Mouse (Mus musculus): ENCODE data around the gene Ebf1. TPM values are rescaled to one million over a fixed set of nuclear protein-coding genes. Genes with fewer than 3 reads are reported as not detected.

The Ebf1 gene
- polyA plus RNA-seq, 1 experiment from 2014 or later = 61.7 TPM

DNA sequence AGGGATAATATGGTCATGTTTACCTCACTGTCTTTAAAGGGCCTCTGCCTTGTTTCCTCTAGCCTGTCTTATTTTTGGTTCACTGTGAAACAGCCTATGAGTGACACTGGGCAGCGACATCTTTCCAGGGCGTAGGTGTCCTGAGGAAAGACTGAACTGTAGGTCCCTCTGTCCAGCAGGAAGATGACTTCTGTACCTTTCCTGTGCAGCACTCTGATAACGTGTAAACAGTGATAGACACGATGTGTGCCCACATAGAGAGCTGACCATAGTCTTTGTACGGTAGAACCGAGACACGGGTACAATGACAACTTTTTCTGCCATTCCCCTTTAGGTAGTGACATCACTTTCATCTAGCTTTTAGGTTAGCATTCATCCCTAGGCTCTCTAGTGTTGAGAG, 357.2 kb downstream of the Ebf1 start:
- Histone ChIP-seq H3K4me1 (ENCODE audit: control insufficient read depth, insufficient read depth, low read length) (peaks cover 5% of the 10 kb centered on the region; the same call in 1 of the 2 replicates), H3K27ac (replicated peaks; ENCODE audit: low read depth, low read length) (no peak overlapping the region), H3K9me3 (ENCODE audit: control insufficient read depth, low read length) (no peaks in the 10 kb centered on the region), H3K4me2 (ENCODE audit: low read depth, severe bottlenecking) (no peak overlapping the region), H3K9ac (ENCODE audit: low read length) (no peak overlapping the region), H3K27me3 (ENCODE audit: control insufficient read depth, insufficient read depth, low read length) (no peaks in the 10 kb centered on the region), H3K4me3 (ENCODE audit: low read depth, low read length) (no peak overlapping the region), H3K36me3 (ENCODE audit: control insufficient read depth, insufficient read depth, low read length) (no peaks in the 10 kb centered on the region)
- DNase-seq (ENCODE audit: low spot score) (no peak), ATAC-seq (ENCODE audit: insufficient number of reproducible peaks, low FRiP score, low TSS enrichment, low read depth) (no peak)
- 92% methylated on average over 7 of the region's 7 CpGs for WGBS

DNA sequence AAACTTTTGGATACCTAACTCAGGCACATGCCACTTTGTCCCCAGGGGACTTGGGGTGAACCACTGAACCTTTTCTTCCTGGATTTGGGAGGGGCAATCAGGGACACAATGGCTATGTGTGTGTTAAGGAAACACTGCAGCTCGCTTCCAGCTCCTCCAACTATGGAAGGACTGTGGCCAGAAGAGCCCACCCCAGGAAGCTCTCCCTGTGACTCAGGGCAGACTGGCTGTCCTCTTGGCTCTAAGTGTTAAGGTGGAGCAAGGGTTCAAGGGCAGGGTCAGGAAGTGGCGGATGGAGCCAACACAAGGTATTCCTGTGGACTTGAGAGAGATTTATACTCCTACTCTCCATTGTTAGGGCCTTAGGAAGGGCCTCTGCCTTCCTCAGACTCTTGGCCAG, 358.0 kb downstream of the Ebf1 start:
- Histone ChIP-seq H3K27ac (replicated peaks; ENCODE audit: low read depth, low read length) (0 out of 2 replicates have a peak overlapping the region, but pooled peaks have one; percentile 18), H3K9me3 (ENCODE audit: control insufficient read depth, low read length) (no peaks in the 10 kb centered on the region), H3K4me3 (ENCODE audit: low read depth, low read length) (no peak overlapping the region), H3K27me3 (ENCODE audit: control insufficient read depth, insufficient read depth, low read length) (no peaks in the 10 kb centered on the region), H3K9ac (ENCODE audit: low read length) (no peak overlapping the region), H3K4me1 (ENCODE audit: control insufficient read depth, insufficient read depth, low read length) (peaks cover 5% of the 10 kb centered on the region; the same call in 1 of the 2 replicates), H3K36me3 (ENCODE audit: control insufficient read depth, insufficient read depth, low read length) (no peaks in the 10 kb centered on the region), H3K4me2 (ENCODE audit: low read depth, severe bottlenecking) (no peak overlapping the region)
- DNase-seq (ENCODE audit: low spot score) (no peak), ATAC-seq (ENCODE audit: insufficient number of reproducible peaks, low FRiP score, low TSS enrichment, low read depth) (no peak)
- WGBS = 54% methylated on average over 2 of the region's 2 CpGs

DNA sequence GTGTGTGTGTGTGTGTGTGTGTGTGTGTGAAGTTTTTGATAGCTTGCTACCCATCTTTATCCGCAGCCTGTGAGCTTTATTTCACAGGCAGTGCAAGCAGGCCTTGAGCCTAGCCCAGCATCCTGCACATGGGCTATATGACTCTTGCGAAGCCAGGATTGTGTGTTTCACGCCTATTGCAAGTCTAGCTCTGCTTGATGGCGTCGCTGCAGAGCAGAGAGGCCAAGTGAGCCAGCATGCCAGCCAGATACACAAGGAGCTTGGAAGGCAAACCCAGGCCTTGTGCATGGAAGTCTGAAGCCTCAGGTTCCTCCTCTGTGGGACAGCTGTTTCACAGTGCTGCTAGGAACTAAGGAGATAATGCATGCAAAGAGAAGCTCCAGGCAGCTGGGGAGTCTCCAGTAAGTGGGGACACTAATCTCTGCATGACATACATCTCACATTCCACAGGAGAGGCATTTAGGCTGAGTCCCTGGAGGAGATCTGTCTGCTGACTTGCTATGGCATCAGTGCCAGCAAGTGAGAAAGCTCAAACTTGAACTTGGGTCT, 359.2 kb downstream of the Ebf1 start:
- DNase-seq (ENCODE audit: low spot score) (no peak), ATAC-seq (ENCODE audit: insufficient number of reproducible peaks, low FRiP score, low TSS enrichment, low read depth) (no peak)
- H3K27me3 ChIP-seq (ENCODE audit: control insufficient read depth, insufficient read depth, low read length) = no peaks in the 10 kb centered on the region
- no peak overlapping the region for H3K27ac ChIP-seq (replicated peaks; ENCODE audit: low read depth, low read length)
- H3K4me3 ChIP-seq (ENCODE audit: low read depth, low read length) = no peak overlapping the region
- WGBS = 76% methylated on average over 5 of the region's 5 CpGs
- no peaks in the 10 kb centered on the region for H3K9me3 ChIP-seq (ENCODE audit: control insufficient read depth, low read length)
- H3K4me1 ChIP-seq (ENCODE audit: control insufficient read depth, insufficient read depth, low read length) = peaks cover 5% of the 10 kb centered on the region; the same call in 1 of the 2 replicates
- no peaks in the 10 kb centered on the region for H3K36me3 ChIP-seq (ENCODE audit: control insufficient read depth, insufficient read depth, low read length)
- no peak overlapping the region for H3K4me2 ChIP-seq (ENCODE audit: low read depth, severe bottlenecking)
- H3K9ac ChIP-seq (ENCODE audit: low read length) = no peak overlapping the region

DNA sequence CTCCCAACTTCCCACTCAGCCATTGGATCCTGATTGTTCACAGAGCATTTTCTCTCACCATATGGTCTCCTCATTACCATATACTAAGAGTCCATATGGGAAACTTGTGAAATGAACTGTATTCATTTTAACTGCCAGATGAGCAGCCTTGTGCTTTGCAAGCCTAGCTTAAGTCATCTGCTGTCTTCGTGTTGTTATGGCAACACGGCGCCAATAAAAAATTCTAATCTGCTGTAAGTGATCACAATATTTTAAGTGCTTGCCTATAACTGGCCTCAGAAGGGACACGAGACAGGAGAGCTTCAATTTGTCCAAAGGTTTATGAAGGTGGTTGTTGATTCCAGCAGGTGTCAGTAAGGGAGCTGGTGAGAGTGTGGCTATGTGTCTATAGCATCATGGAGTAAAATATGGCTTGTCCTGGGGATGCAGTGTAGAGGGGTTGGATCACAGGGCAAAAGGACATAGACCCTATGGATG, 360.8 kb downstream of the Ebf1 start:
- Histone ChIP-seq H3K4me2 (ENCODE audit: low read depth, severe bottlenecking) (no peak overlapping the region), H3K9ac (ENCODE audit: low read length) (no peak overlapping the region), H3K27me3 (ENCODE audit: control insufficient read depth, insufficient read depth, low read length) (no peaks in the 10 kb centered on the region), H3K9me3 (ENCODE audit: control insufficient read depth, low read length) (no peaks in the 10 kb centered on the region), H3K4me3 (ENCODE audit: low read depth, low read length) (no peak overlapping the region), H3K27ac (replicated peaks; ENCODE audit: low read depth, low read length) (no peak overlapping the region), H3K36me3 (ENCODE audit: control insufficient read depth, insufficient read depth, low read length) (no peaks in the 10 kb centered on the region), H3K4me1 (ENCODE audit: control insufficient read depth, insufficient read depth, low read length) (peaks cover 5% of the 10 kb centered on the region; the same call in 1 of the 2 replicates)
- ATAC-seq (ENCODE audit: insufficient number of reproducible peaks, low FRiP score, low TSS enrichment, low read depth) (no peak), DNase-seq (ENCODE audit: low spot score) (no peak)
- 84% methylated on average over 4 of the region's 4 CpGs for WGBS

DNA sequence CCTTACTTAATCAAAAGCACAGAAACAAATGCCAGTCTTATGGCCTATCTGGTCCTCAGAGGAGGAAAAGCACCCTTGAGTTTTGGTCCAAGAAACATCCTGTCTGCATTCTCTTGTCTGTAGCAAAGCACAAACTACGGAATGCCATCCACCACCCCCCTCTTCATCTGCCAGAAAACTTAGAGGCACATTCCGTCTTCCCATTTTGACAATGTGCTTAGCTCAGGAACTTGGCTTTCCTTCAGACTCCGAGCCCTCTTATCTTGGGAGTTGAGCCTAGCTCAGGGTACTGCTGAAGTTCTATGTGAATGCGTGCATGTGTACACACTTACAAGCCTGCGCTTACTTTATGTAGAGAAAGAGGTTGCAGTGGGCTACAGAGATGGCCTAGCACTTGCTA, 362.3 kb downstream of the Ebf1 start:
- DNase-seq (ENCODE audit: low spot score) (no peak), ATAC-seq (ENCODE audit: insufficient number of reproducible peaks, low FRiP score, low TSS enrichment, low read depth) (no peak)
- Histone ChIP-seq H3K27me3 (ENCODE audit: control insufficient read depth, insufficient read depth, low read length) (no peaks in the 10 kb centered on the region), H3K4me1 (ENCODE audit: control insufficient read depth, insufficient read depth, low read length) (peaks cover 5% of the 10 kb centered on the region; the same call in 1 of the 2 replicates), H3K27ac (replicated peaks; ENCODE audit: low read depth, low read length) (no peak overlapping the region), H3K9ac (ENCODE audit: low read length) (no peak overlapping the region), H3K9me3 (ENCODE audit: control insufficient read depth, low read length) (no peaks in the 10 kb centered on the region), H3K4me2 (ENCODE audit: low read depth, severe bottlenecking) (no peak overlapping the region), H3K36me3 (ENCODE audit: control insufficient read depth, insufficient read depth, low read length) (no peaks in the 10 kb centered on the region), H3K4me3 (ENCODE audit: low read depth, low read length) (no peak overlapping the region)
- WGBS = 87% methylated on average over 5 of the region's 5 CpGs

DNA sequence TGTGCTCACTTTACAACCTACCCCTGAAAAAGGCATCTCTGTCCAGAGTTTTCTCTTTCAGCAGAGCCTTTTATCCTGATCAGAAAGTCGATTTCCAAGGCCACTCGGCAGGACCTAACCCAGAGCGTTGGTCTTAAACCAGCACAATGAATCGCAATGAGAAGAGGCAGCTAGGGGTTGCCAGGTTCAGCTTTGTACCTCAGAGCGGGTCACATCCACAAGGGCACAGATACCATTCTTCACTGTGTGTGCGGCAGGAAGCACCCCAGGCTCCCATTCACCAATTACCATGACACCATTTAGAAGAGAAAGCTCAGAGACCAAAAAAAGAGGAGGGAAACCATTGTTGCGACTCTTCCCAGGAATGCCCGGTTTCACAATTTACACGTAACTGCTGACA, 365.1 kb downstream of the Ebf1 start:
- Histone ChIP-seq H3K4me1 (ENCODE audit: control insufficient read depth, insufficient read depth, low read length) (no peaks in the 10 kb centered on the region), H3K9ac (ENCODE audit: low read length) (no peak overlapping the region), H3K27me3 (ENCODE audit: control insufficient read depth, insufficient read depth, low read length) (no peaks in the 10 kb centered on the region), H3K36me3 (ENCODE audit: control insufficient read depth, insufficient read depth, low read length) (no peaks in the 10 kb centered on the region), H3K4me3 (ENCODE audit: low read depth, low read length) (no peak overlapping the region), H3K9me3 (ENCODE audit: control insufficient read depth, low read length) (no peaks in the 10 kb centered on the region), H3K4me2 (ENCODE audit: low read depth, severe bottlenecking) (no peak overlapping the region), H3K27ac (replicated peaks; ENCODE audit: low read depth, low read length) (no peak overlapping the region)
- ATAC-seq (ENCODE audit: insufficient number of reproducible peaks, low FRiP score, low TSS enrichment, low read depth) (no peak), DNase-seq (ENCODE audit: low spot score) (no peak)
- 72% methylated on average over 9 of the region's 9 CpGs for WGBS

DNA sequence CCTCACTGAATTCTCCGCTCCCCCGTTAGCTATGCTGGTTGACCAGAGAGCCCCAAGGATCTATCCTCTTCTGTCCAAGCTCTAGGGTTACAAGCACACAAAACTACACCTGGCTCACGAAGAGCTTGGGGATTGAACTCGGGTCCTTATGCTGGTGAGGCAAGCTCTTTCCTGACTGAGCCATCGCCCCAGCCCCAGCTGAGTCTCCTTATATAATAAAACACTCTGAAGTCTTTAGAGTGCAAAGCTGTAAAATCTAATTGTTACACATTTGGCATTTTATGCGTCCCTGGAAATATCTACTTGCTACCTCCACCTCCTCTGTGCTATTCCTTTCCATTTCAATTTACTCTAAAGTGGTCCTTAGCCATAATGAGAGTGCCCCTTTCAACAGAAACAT, 366.8 kb downstream of the Ebf1 start:
- DNase-seq (ENCODE audit: low spot score) = no peak
- 62% methylated on average over 6 of the region's 6 CpGs for WGBS
- ATAC-seq (ENCODE audit: insufficient number of reproducible peaks, low FRiP score, low TSS enrichment, low read depth) = no peak

DNA sequence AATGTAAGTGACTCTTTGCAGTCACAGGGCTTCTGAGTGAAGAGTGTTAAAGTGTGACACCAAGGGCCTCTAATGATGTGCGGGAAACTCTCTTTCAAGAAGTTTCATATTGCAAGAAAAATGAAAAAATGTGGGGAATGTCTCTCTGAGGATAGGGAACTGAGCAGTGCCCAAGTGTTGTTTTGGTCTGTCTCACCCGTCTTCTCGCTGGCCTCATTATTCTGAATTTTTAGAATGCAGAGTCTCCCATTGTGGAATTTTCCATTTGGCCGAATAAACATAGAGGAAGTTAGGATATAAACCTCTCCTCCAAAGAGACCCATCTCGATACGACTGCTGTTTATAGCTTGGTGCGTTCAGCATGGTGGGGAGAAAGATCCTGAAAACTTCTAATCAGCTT, 367.3 kb downstream of the Ebf1 start:
- no peak for ATAC-seq (ENCODE audit: insufficient number of reproducible peaks, low FRiP score, low TSS enrichment, low read depth)
- Histone ChIP-seq H3K9ac (ENCODE audit: low read length) (no peak overlapping the region), H3K9me3 (ENCODE audit: control insufficient read depth, low read length) (no peaks in the 10 kb centered on the region), H3K4me3 (ENCODE audit: low read depth, low read length) (no peak overlapping the region), H3K36me3 (ENCODE audit: control insufficient read depth, insufficient read depth, low read length) (no peaks in the 10 kb centered on the region), H3K27ac (replicated peaks; ENCODE audit: low read depth, low read length) (no peak overlapping the region), H3K27me3 (ENCODE audit: control insufficient read depth, insufficient read depth, low read length) (no peaks in the 10 kb centered on the region), H3K4me2 (ENCODE audit: low read depth, severe bottlenecking) (no peak overlapping the region), H3K4me1 (ENCODE audit: control insufficient read depth, insufficient read depth, low read length) (no peaks in the 10 kb centered on the region)
- no peak for DNase-seq (ENCODE audit: low spot score)
- WGBS = 62% methylated on average over 7 of the region's 7 CpGs

More for the DNA sequence above, 366.8 kb downstream of the Ebf1 start:
- no peaks in the 10 kb centered on the region for H3K9me3 ChIP-seq (ENCODE audit: control insufficient read depth, low read length)
- H3K36me3 ChIP-seq (ENCODE audit: control insufficient read depth, insufficient read depth, low read length) = no peaks in the 10 kb centered on the region
- H3K4me1 ChIP-seq (ENCODE audit: control insufficient read depth, insufficient read depth, low read length) = no peaks in the 10 kb centered on the region
- H3K4me2 ChIP-seq (ENCODE audit: low read depth, severe bottlenecking) = no peak overlapping the region
- H3K4me3 ChIP-seq (ENCODE audit: low read depth, low read length) = no peak overlapping the region
- no peaks in the 10 kb centered on the region for H3K27me3 ChIP-seq (ENCODE audit: control insufficient read depth, insufficient read depth, low read length)
- H3K27ac ChIP-seq (replicated peaks; ENCODE audit: low read depth, low read length) = no peak overlapping the region
- no peak overlapping the region for H3K9ac ChIP-seq (ENCODE audit: low read length)

DNA sequence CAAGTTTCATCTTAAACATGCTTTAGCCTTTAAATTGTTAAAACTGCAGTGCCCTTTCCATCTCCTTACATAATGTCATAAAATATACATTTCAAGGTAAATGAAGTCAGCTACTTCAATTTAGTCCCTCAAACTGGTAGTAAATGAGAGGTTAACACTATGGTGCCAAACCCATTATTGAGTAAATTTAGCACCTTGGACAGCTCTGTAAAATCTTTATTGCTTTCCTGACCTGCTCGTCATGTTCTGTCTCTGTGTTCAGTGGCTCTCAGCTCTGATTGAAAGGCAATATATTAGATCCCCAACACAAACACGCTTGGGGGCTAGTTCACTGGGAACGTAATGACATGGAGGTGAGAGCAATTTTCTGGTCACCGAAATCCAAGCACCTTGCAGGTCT, 370.7 kb downstream of the Ebf1 start:
- no peak overlapping the region for H3K4me2 ChIP-seq (ENCODE audit: low read depth, severe bottlenecking)
- DNase-seq (ENCODE audit: low spot score) (no peak), ATAC-seq (ENCODE audit: insufficient number of reproducible peaks, low FRiP score, low TSS enrichment, low read depth) (no peak)
- no peak overlapping the region for H3K27ac ChIP-seq (replicated peaks; ENCODE audit: low read depth, low read length)
- H3K9ac ChIP-seq (ENCODE audit: low read length) = no peak overlapping the region
- H3K27me3 ChIP-seq (ENCODE audit: control insufficient read depth, insufficient read depth, low read length) = no peaks in the 10 kb centered on the region
- WGBS = 11% methylated on average over 4 of the region's 4 CpGs
- no peaks in the 10 kb centered on the region for H3K9me3 ChIP-seq (ENCODE audit: control insufficient read depth, low read length)
- no peaks in the 10 kb centered on the region for H3K4me1 ChIP-seq (ENCODE audit: control insufficient read depth, insufficient read depth, low read length)
- no peak overlapping the region for H3K4me3 ChIP-seq (ENCODE audit: low read depth, low read length)
- H3K36me3 ChIP-seq (ENCODE audit: control insufficient read depth, insufficient read depth, low read length) = no peaks in the 10 kb centered on the region

Measured in limb, embryonic 11.5 days (tissue).